Mouse (Mus musculus) midbrain, embryonic 16.5 days (tissue): Measurements from ENCODE around the gene Mcm3. TPM values are rescaled to one million over a fixed set of nuclear protein-coding genes. Genes with fewer than 3 reads are reported as not detected.

Experiments
- ATAC-seq: fragments of 200-750 bp; cut with Nextera tagmentation; 2 replicates; pipeline ENCODE4 v1.8.0; 2017; ENCODE audit warnings: moderate TSS enrichment
- H3K27ac ChIP-seq: fragments of 300-500 bp; sonication (generic); 2 replicates; pipeline ENCODE4 v1.5.1; 2014; ENCODE audit warnings: mild to moderate bottlenecking, low read length, mixed read lengths
- H3K27me3 ChIP-seq: fragments of 300-500 bp; sonication (generic); 2 replicates; pipeline ENCODE4 v1.6.1; 2014; ENCODE audit warnings: low read depth, low read length, mixed read lengths; ENCODE audit not compliant: control insufficient read depth, insufficient read depth
- H3K36me3 ChIP-seq: fragments of 300-500 bp; sonication (generic); 2 replicates; pipeline ENCODE4 v1.6.1; 2014; ENCODE audit warnings: mild to moderate bottlenecking, low read length, moderate library complexity, mixed read lengths; ENCODE audit not compliant: control insufficient read depth, insufficient read depth
- H3K4me1 ChIP-seq: fragments of 300-500 bp; sonication (generic); 2 replicates; pipeline ENCODE4 v1.6.1; 2014; ENCODE audit warnings: mild to moderate bottlenecking, low read length, mixed read lengths; ENCODE audit not compliant: control insufficient read depth, insufficient read depth
- H3K4me2 ChIP-seq: fragments of 300-500 bp; sonication (generic); 2 replicates; pipeline ENCODE4 v1.6.1; 2014; ENCODE audit warnings: mild to moderate bottlenecking, low read length, mixed read lengths
- H3K4me3 ChIP-seq: fragments of 300-500 bp; sonication (generic); 2 replicates; pipeline ENCODE4 v1.5.1; 2014; ENCODE audit warnings: low read depth, mild to moderate bottlenecking, low read length, moderate library complexity, mixed read lengths
- H3K9ac ChIP-seq: fragments of 300-500 bp; sonication (generic); 2 replicates; pipeline ENCODE4 v1.6.1; 2014; ENCODE audit warnings: low read depth, low read length, mixed read lengths
- H3K9me3 ChIP-seq: fragments of 300-500 bp; sonication (generic); replicated peaks from 2 replicates; pipeline ENCODE4 v1.6.1; 2014; ENCODE audit warnings: mild to moderate bottlenecking, low read length, mixed read lengths; ENCODE audit not compliant: control insufficient read depth, poor library complexity, severe bottlenecking
- WGBS: fragments of 180-500 bp; shearing (Covaris S2); extraction: QIAGEN DNeasy Blood & Tissue Kit; methylation state at CpG from one replicate; pipeline ENCODE4 v1.1.7; 2014; 5-methylcytosine and 5-hydroxymethylcytosine counted together
- polyA plus RNA-seq: library from polyadenylated mRNA; unstranded; fragments of >200 nt; fragmentation: Nextera tagmentation; extraction: Ambion mirVana; gene quantifications from 2 replicates; pipeline ENCODE4 v1.2.1, GENCODE M21; 2015

The Mcm3 gene
- polyA plus RNA-seq, 1 experiment from 2014 or later = 12.2 TPM

DNA sequence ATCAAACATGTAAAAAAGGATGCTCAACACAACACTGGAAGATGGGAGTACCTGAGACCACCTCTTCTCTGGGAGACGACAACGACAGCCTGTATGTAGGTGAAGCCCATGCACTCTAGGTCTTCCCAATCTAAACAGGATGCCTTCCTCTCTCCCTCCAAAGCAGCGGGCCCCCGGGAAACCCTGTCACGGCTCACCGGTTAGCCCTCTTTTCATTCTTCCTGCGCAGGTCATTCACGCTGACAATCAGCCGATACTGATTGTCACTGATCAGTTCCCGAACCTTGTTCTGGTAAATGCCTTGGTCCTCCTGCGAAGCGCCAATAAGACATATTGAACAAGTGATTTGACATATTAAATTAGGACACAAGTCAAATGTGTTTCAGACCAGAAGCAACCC, 2.5 kb downstream of the Mcm3 start:
- no peak for ATAC-seq
- 47% methylated on average over 12 of the region's 12 CpGs for WGBS
- H3K4me2 ChIP-seq = no peak overlapping the region
- H3K27me3 ChIP-seq = no peaks in the 10 kb centered on the region
- H3K9ac ChIP-seq = no peak overlapping the region
- H3K27ac ChIP-seq = no peak overlapping the region
- H3K4me1 ChIP-seq = peaks cover 5% of the 10 kb centered on the region
- H3K4me3 ChIP-seq = no peak overlapping the region
- no peaks in the 10 kb centered on the region for H3K36me3 ChIP-seq
- H3K9me3 ChIP-seq = no peaks in the 10 kb centered on the region

DNA sequence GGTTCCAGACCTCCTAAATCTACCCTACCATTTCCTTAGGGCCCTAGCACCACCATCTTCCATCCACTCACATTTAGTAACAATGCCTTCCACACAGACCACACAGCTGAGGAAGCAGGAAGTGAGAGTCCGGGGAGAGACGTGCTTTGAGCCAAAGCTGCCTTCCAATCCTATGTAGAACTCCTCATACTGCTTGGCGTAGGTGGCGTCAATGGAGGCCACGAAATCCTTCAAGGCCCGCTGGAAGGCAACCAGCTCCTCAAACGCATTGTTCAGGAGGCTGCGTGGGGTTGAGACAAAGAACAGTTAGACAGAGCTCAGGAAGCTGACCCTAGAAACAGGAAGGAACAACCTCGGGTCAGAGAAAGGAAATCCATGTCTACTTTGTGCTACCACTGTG, 2.9 kb downstream of the Mcm3 start:
- no peak for ATAC-seq
- Histone ChIP-seq H3K4me1 (peaks cover 5% of the 10 kb centered on the region), H3K9me3 (no peaks in the 10 kb centered on the region), H3K36me3 (no peaks in the 10 kb centered on the region), H3K27me3 (no peaks in the 10 kb centered on the region), H3K4me3 (no peak overlapping the region), H3K4me2 (no peak overlapping the region), H3K9ac (no peak overlapping the region), H3K27ac (no peak overlapping the region)
- 85% methylated on average over 9 of the region's 9 CpGs for WGBS

DNA sequence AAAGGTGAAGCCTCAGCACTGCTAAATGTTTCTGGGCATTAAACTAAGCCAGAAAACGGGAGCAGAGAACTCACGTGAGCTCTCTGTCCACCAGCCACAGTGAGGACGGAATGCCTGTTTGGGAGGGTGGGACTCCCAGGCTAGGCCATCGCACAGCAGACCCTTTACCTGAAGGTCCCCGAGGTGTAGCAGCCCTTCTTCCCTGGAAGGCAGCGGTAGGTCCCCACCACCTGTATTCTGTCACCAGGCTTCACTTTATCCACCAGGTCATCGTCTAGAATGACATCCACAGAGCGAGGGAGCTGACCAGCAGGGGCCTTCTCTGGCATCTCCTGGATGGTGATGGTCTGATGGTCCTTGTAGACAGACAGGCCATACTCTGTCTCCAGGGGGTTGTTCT, 5.6 kb downstream of the Mcm3 start:
- no peak for ATAC-seq

DNA sequence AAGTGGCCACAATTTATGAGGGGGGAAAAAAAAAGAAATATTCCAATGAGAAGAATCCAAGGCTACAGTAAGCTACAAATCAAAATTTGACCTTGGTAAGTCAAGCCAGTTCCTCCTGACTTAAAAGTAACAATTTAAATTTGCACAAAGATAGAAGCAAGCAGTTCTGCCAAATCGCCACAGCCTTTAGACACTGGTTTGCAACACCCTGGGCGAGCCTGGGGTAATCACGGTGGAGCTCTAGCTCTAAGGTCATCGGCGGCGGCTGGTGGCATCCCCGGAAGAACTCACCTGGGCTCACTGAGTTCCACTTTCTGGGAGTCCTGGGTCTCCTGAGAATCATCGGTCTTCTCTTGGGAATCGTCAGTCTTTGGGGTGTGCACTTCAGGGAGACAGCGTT, 15.6 kb downstream of the Mcm3 start:
- WGBS = 95% methylated on average over 10 of the region's 10 CpGs
- Histone ChIP-seq H3K4me3 (no peak overlapping the region), H3K27me3 (no peaks in the 10 kb centered on the region), H3K9me3 (no peaks in the 10 kb centered on the region), H3K27ac (no peak overlapping the region), H3K4me2 (no peak overlapping the region), H3K4me1 (peaks cover 4% of the 10 kb centered on the region; the same call in 1 of the 2 replicates), H3K36me3 (no peaks in the 10 kb centered on the region), H3K9ac (no peak overlapping the region)
- ATAC-seq = no peak

More for the DNA sequence above, 5.6 kb downstream of the Mcm3 start:
- Histone ChIP-seq H3K9ac (no peak overlapping the region), H3K4me1 (no peaks in the 10 kb centered on the region; the same call in 1 of the 2 replicates), H3K9me3 (no peaks in the 10 kb centered on the region), H3K4me3 (no peak overlapping the region), H3K27me3 (no peaks in the 10 kb centered on the region), H3K4me2 (no peak overlapping the region), H3K36me3 (no peaks in the 10 kb centered on the region), H3K27ac (no peak overlapping the region)
- WGBS = 92% methylated on average over 8 of the region's 8 CpGs

DNA sequence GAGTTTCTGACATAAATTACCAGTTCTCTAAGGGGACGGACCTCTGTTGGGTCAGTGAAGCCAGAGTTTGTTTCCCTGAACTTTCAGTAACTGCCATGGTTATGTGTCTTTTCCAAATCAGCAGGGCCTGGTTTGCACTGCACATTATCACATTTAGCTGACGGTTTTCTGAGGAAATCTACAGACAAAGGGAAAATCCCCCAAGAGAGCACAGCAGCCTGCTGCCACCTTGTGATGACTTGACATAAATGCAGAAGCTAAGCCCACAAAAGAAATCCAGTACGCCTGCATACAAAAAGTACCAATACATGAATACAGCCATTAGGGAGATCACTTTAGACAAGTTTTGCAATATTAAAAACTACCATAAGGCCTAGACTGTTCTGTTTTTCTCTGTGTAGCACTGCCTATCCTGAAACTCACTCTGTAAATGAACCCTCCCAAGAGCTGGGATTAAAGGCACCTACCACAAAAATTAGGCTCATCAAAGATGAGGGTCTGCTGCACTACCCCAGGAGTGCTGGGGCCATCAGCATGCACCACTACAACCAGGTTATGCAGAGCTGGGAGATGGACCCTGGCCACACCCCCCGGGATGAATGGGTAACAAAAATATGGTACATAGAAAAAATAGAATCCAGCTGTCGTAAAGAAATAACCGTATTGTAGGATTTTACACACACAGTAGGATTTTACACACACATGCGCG, 18.3 kb downstream of the Mcm3 start:
- Histone ChIP-seq H3K27me3 (no peaks in the 10 kb centered on the region), H3K4me1 (peaks cover 4% of the 10 kb centered on the region; the same call in 1 of the 2 replicates), H3K4me2 (no peak overlapping the region), H3K4me3 (no peak overlapping the region), H3K9ac (no peak overlapping the region; the same call in 1 of the 2 replicates), H3K36me3 (no peaks in the 10 kb centered on the region), H3K9me3 (no peaks in the 10 kb centered on the region), H3K27ac (peak overlapping the region; percentile 36)
- ATAC-seq = peak; percentile 90
- WGBS = 73% methylated on average over 8 of the region's 8 CpGs

DNA sequence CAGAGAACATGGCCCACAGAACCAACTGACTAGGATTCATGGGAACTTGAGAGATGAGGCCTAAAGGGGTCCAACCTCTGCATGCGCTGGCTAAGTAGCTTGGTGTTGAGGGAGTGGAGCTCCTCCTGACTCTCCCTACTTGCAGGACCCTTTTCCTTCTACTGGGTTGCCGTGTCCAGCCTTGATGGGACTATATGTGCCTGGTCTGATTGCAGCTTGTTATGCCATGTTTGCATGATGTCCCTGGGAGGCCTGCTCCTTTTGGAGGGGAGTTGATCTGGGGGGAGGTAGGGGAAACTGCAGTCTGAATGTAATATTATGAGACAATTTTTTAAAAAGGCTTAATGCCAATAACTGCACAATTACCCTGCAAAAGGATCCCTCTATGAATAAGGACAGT, 18.8 kb downstream of the Mcm3 start:
- ATAC-seq = peak; percentile 29; the same call in 1 of the 2 replicates
- WGBS = 87% methylated on average over 2 of the region's 2 CpGs
- no peaks in the 10 kb centered on the region for H3K9me3 ChIP-seq
- no peak overlapping the region for H3K4me2 ChIP-seq
- no peaks in the 10 kb centered on the region for H3K27me3 ChIP-seq
- H3K4me1 ChIP-seq = peaks cover 4% of the 10 kb centered on the region; the same call in 1 of the 2 replicates
- H3K27ac ChIP-seq = peak overlapping the region; percentile 36
- no peak overlapping the region; the same call in 1 of the 2 replicates for H3K9ac ChIP-seq
- no peak overlapping the region for H3K4me3 ChIP-seq
- no peaks in the 10 kb centered on the region for H3K36me3 ChIP-seq

DNA sequence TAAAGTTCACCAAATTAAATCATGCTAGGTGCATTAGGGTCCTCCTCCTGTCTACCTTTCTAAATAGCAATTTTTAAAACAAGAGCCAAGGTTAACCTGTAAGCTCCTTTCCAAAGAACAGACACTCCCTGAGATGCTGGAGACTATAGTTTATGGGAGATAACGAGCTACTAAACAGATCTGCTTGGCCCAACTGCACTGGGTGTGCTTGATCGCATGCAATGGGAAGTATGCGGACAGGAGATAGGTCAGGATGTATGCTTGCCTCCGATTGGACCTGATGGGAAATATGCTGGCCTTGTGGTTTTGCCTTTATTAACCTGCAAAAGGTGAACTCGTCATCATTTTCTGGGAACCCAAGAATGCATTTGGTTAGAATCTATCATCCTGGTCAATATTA, 24.9 kb downstream of the Mcm3 start:
- Histone ChIP-seq H3K27me3 (no peaks in the 10 kb centered on the region), H3K4me3 (no peak overlapping the region), H3K27ac (no peak overlapping the region), H3K4me1 (no peaks in the 10 kb centered on the region), H3K9me3 (no peaks in the 10 kb centered on the region), H3K36me3 (no peaks in the 10 kb centered on the region), H3K4me2 (no peak overlapping the region), H3K9ac (no peak overlapping the region)
- 93% methylated on average over 5 of the region's 5 CpGs for WGBS
- ATAC-seq = no peak

DNA sequence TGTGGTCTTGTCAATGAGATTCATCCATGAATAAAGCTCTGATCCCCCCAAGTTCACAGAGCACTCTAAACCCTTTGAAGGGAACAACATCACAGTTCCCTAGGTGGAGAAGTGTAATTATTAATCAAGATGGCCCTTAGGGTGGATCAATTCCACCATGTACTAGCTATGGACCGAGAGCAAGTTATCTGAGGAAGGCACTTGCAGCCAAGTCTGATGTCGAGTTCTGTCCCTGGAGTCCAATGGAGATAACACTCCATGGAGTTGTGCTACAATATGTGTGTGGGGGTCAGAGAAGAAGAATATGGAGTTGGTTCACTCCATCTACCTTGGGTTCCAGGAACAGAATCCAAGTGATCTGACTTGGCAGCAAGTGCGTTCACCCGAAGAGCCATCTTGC, 25.4 kb downstream of the Mcm3 start:
- Histone ChIP-seq H3K4me3 (no peak overlapping the region), H3K36me3 (no peaks in the 10 kb centered on the region), H3K9me3 (no peaks in the 10 kb centered on the region), H3K9ac (no peak overlapping the region), H3K4me1 (no peaks in the 10 kb centered on the region), H3K27ac (no peak overlapping the region), H3K4me2 (no peak overlapping the region), H3K27me3 (no peaks in the 10 kb centered on the region)
- ATAC-seq = no peak
- WGBS = 96% methylated on average over 4 of the region's 4 CpGs

DNA sequence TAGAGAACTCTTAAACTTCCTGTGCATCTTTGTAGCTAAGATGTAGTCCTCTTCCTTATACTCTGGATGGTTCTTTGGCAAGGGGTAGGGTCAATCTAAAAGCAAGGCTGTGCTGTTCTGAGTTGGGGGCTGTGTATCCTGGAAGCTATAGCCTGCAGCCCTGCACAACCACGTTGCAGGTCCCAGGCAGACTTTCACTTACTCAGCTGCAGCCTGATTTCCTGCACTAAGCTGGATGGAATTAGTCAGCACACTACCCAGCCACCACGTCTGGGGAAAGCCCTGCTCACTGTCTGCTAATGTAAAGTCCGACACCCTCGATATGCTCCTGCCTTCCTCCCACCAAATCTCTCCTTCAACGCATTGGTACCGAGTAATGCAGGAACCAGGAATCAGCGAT, 28.7 kb downstream of the Mcm3 start:
- 74% methylated on average over 7 of the region's 7 CpGs for WGBS
- no peaks in the 10 kb centered on the region for H3K9me3 ChIP-seq
- ATAC-seq = no peak
- no peaks in the 10 kb centered on the region for H3K36me3 ChIP-seq
- H3K4me1 ChIP-seq = no peaks in the 10 kb centered on the region
- H3K4me2 ChIP-seq = no peak overlapping the region
- H3K27me3 ChIP-seq = no peaks in the 10 kb centered on the region
- no peak overlapping the region for H3K27ac ChIP-seq
- no peak overlapping the region for H3K4me3 ChIP-seq
- no peak overlapping the region for H3K9ac ChIP-seq
